Mouse (Mus musculus): ENCODE data around the gene 2010111I01Rik. TPM values are rescaled to one million over a fixed set of nuclear protein-coding genes. Genes with fewer than 3 reads are reported as not detected.

2010111I01Rik gene
- total and polyA plus RNA-seq, 3 experiments, result 26.3 to 32.7 TPM; not detected in 1

DNA sequence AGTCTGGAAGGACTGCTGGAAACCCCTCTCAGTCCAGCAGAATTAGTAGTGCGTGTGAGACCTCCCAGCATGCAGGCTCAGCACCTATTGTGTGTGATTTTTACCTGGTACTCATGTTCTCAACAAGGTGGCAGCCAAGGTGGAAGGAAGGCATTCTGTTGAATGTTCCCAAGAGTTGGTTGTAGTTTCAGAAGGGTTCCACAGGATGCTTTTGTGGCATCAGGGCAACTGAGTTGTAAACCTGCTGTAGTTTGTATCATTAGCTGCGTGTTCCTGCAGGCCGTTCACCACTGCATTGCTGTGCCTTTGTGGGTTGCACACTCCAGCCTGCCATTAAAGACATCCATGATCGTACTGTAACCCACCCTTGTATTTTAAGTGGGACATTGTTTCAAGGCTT is 294.0 kb downstream of the 2010111I01Rik start:
- Histone ChIP-seq H3K9me3 (replicated peaks; ENCODE audit: insufficient read depth, low read length) (no peaks in the 10 kb centered on the region), H3K36me3 (ENCODE audit: control insufficient read depth in 1 of 2, insufficient read depth in 2 of 2, low read length in 2 of 2) (peaks cover 0 to 8% of the 10 kb centered on the region in 2 experiments; a peak in 2 of 4 replicates), H3K27me3 (ENCODE audit: control insufficient read depth in 1 of 2, insufficient read depth in 2 of 2, low read length in 2 of 2) (no peaks in the 10 kb centered on the region), H3K9ac (ENCODE audit: control insufficient read depth, low read depth, low read length, poor library complexity, severe bottlenecking) (no peak overlapping the region), H3K27ac (ENCODE audit: control insufficient read depth, low read depth, low read length) (no peak overlapping the region), H3K79me2 (ENCODE audit: control insufficient read depth, insufficient read depth, low read length, poor library complexity) (no peaks in the 10 kb centered on the region; the same call in 1 of the 2 replicates), H3K4me1 (ENCODE audit: control insufficient read depth in 1 of 2, insufficient read depth in 2 of 2, low read length in 2 of 2) (0 out of 4 replicates have a peak, but pooled peaks cover under 1 to 6% of the 10 kb centered on the region in 2 experiments), H3K4me3 (ENCODE audit: control insufficient read depth in 1 of 2, insufficient read depth in 1 of 2, low read depth in 2 of 2, low read length in 2 of 2) (no peak overlapping the region)
- TF ChIP-seq USF2 (IDR thresholded peaks at IDR 0.05; ENCODE audit: borderline replicate concordance in 1 of 2, insufficient read depth in 1 of 2, low read depth in 1 of 2, low read length in 2 of 2) (no peak), SMC3 (IDR thresholded peaks at IDR 0.05; ENCODE audit: low read depth, low read length) (no peak), TCF12 (IDR thresholded peaks at IDR 0.05; ENCODE audit: low read depth, low read length) (no peak), POLR2AphosphoS5 (IDR thresholded peaks at IDR 0.05; ENCODE audit: borderline replicate concordance, low read depth, low read length) (no peak), MEF2A (IDR thresholded peaks at IDR 0.05; ENCODE audit: extremely low read depth, insufficient replicate concordance, low read depth, low read length, poor library complexity, severe bottlenecking) (no peak)
- no peak for DNase-seq (ENCODE audit: low read depth, low spot score)

DNA sequence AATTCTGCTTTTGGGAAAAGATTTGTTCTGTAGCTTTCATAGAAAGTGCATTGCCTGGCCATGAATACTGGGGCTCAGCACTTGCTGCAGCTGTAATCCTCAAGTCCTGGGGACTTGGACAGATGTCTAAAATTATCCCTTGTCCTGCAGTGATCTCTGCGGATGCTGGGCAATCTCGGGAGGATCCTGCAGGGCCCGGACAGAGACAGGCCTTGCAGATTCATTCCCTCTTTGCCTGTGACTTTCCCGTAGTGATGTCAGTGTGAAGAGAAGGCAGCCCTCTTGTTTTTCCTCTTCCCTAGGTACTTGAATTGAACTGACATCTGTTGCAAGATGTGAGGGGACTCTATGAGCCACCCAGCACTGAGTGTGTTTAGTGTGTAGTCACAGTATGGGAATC is 295.4 kb downstream of the 2010111I01Rik start:
- no peak overlapping the region for H3K9ac ChIP-seq (ENCODE audit: control insufficient read depth, low read depth, low read length, poor library complexity, severe bottlenecking)
- H3K4me3 ChIP-seq (ENCODE audit: control insufficient read depth in 1 of 2, insufficient read depth in 1 of 2, low read depth in 2 of 2, low read length in 2 of 2), result no peak overlapping the region
- H3K27ac ChIP-seq (ENCODE audit: control insufficient read depth, low read depth, low read length), result no peak overlapping the region
- peaks cover 0 to under 1% of the 10 kb centered on the region in 2 experiments; a peak in 1 of 4 replicates for H3K36me3 ChIP-seq (ENCODE audit: control insufficient read depth in 1 of 2, insufficient read depth in 2 of 2, low read length in 2 of 2)
- no peaks in the 10 kb centered on the region for H3K9me3 ChIP-seq (replicated peaks; ENCODE audit: insufficient read depth, low read length)
- H3K4me1 ChIP-seq (ENCODE audit: control insufficient read depth in 1 of 2, insufficient read depth in 2 of 2, low read length in 2 of 2), result 0 out of 4 replicates have a peak, but pooled peaks cover 0 to 3% of the 10 kb centered on the region in 2 experiments
- no peaks in the 10 kb centered on the region for H3K27me3 ChIP-seq (ENCODE audit: control insufficient read depth in 1 of 2, insufficient read depth in 2 of 2, low read length in 2 of 2)
- no peak for DNase-seq (ENCODE audit: low read depth, low spot score)
- no peaks in the 10 kb centered on the region; the same call in 1 of the 2 replicates for H3K79me2 ChIP-seq (ENCODE audit: control insufficient read depth, insufficient read depth, low read length, poor library complexity)
- TF ChIP-seq SMC3 (IDR thresholded peaks at IDR 0.05; ENCODE audit: low read depth, low read length) (no peak), JUND (IDR thresholded peaks at IDR 0.05; ENCODE audit: low read depth, low read length) (no peak), SIN3A (IDR thresholded peaks at IDR 0.05; ENCODE audit: low read length) (no peak), MAFK (IDR thresholded peaks at IDR 0.05; ENCODE audit: borderline replicate concordance, low read depth, low read length) (no peak), NELFE (IDR thresholded peaks at IDR 0.05; ENCODE audit: low read depth, low read length) (no peak), E2F4 (IDR thresholded peaks at IDR 0.05; ENCODE audit: borderline replicate concordance, low read depth, low read length) (no peak), ZC3H11A (IDR thresholded peaks at IDR 0.05; ENCODE audit: low read depth, low read length) (no peak), GABPA (IDR thresholded peaks at IDR 0.05; ENCODE audit: low read depth, low read length) (no peak), CHD2 (IDR thresholded peaks at IDR 0.05; ENCODE audit: low read length) (no peak), RCOR1 (IDR thresholded peaks at IDR 0.05; ENCODE audit: low read depth, low read length) (no peak), ZMIZ1 (IDR thresholded peaks at IDR 0.05; ENCODE audit: low read depth, low read length) (no peak)

All from MEL (cell line).